ENCODE assay signal across 26 mouse cellular contexts in genomic region chr1:126135717-126136116, GRCm38 (mm10).
DNase-seq lines count a peak whose midpoint lies in the region; ATAC-seq and TF ChIP-seq lines count a peak whose summit lies in the region.
"Had no signal": no experiment of that assay in that cellular context is flagged by ENCODE, and none has a peak within 500 bp of the region (broad histone marks: within the 10 kb centered on the region; RNA-seq: fewer than 3 reads in every experiment).

No protein-coding gene starts in this region.

- H3K4me3 ChIP-seq in forebrain, embryonic 16.5 days (replicated peaks; ENCODE audit: low read length), result no peak overlapping the region
- H3K4me3 ChIP-seq in forebrain, embryonic 10.5 days, result no peak overlapping the region
- no peak overlapping the region for H3K4me3 ChIP-seq in layer of hippocampus, adult 2 months
- H3K4me3 ChIP-seq in midbrain, embryonic 11.5 days (ENCODE audit: low read depth, low read length), result no peak overlapping the region
- no peak overlapping the region for H3K4me3 ChIP-seq in midbrain, embryonic 13.5 days (replicated peaks)
- H3K4me3 ChIP-seq: embryonic facial prominence, embryonic 12.5 days; embryonic facial prominence, embryonic 15.5 days; forebrain, embryonic 13.5 days; heart, embryonic 12.5 days; heart, embryonic 15.5 days; hindbrain, embryonic 10.5 days had no signal

- no peak overlapping the region for H3K27ac ChIP-seq in forebrain, embryonic 16.5 days (ENCODE audit: low read length)
- H3K27ac ChIP-seq in forebrain, embryonic 10.5 days, result no peak overlapping the region
- H3K27ac ChIP-seq in layer of hippocampus, adult 2 months, result 0 out of 2 replicates have a peak overlapping the region, but pooled peaks have one; percentile 19
- H3K27ac ChIP-seq in midbrain, embryonic 11.5 days (ENCODE audit: low read depth, low read length), result no peak overlapping the region
- H3K27ac ChIP-seq in midbrain, embryonic 13.5 days, result no peak overlapping the region
- H3K27ac ChIP-seq: embryonic facial prominence, embryonic 12.5 days; embryonic facial prominence, embryonic 15.5 days; forebrain, embryonic 13.5 days; heart, embryonic 15.5 days; hindbrain, embryonic 10.5 days; hindbrain, embryonic 14.5 days; hindbrain, postnatal 0 days had no signal

- no peaks in the 10 kb centered on the region for H3K36me3 ChIP-seq in forebrain, embryonic 16.5 days (ENCODE audit: control insufficient read depth, insufficient read depth)
- no peaks in the 10 kb centered on the region for H3K36me3 ChIP-seq in forebrain, embryonic 10.5 days (replicated peaks)
- H3K36me3 ChIP-seq in midbrain, embryonic 11.5 days (ENCODE audit: control insufficient read depth, insufficient read depth, low read length), result no peaks in the 10 kb centered on the region
- no peaks in the 10 kb centered on the region for H3K36me3 ChIP-seq in midbrain, embryonic 13.5 days
- H3K36me3 ChIP-seq: embryonic facial prominence, embryonic 12.5 days; embryonic facial prominence, embryonic 15.5 days; heart, embryonic 12.5 days; heart, embryonic 15.5 days; hindbrain, embryonic 10.5 days had no signal

- H3K4me1 ChIP-seq in forebrain, embryonic 16.5 days (replicated peaks; ENCODE audit: control insufficient read depth, insufficient read depth, low read length), result no peaks in the 10 kb centered on the region
- no peaks in the 10 kb centered on the region for H3K4me1 ChIP-seq in forebrain, embryonic 10.5 days
- no peaks in the 10 kb centered on the region for H3K4me1 ChIP-seq in midbrain, embryonic 11.5 days (ENCODE audit: control insufficient read depth, insufficient read depth, low read length)
- H3K4me1 ChIP-seq in midbrain, embryonic 13.5 days (replicated peaks), result no peaks in the 10 kb centered on the region
- H3K4me1 ChIP-seq: embryonic facial prominence, embryonic 12.5 days; embryonic facial prominence, embryonic 15.5 days; forebrain, embryonic 13.5 days; heart, embryonic 12.5 days; heart, embryonic 15.5 days; hindbrain, embryonic 10.5 days had no signal

- no peak overlapping the region for H3K9ac ChIP-seq in forebrain, embryonic 16.5 days (replicated peaks; ENCODE audit: low read depth, low read length)
- no peak overlapping the region for H3K9ac ChIP-seq in midbrain, embryonic 11.5 days (ENCODE audit: low read length)
- H3K9ac ChIP-seq in midbrain, embryonic 13.5 days (replicated peaks), result no peak overlapping the region
- H3K9ac ChIP-seq: embryonic facial prominence, embryonic 12.5 days; embryonic facial prominence, embryonic 15.5 days; forebrain, embryonic 13.5 days; heart, embryonic 12.5 days; heart, embryonic 15.5 days; hindbrain, embryonic 14.5 days had no signal

- H3K9me3 ChIP-seq in forebrain, embryonic 16.5 days (ENCODE audit: control insufficient read depth, low read length), result no peaks in the 10 kb centered on the region
- H3K9me3 ChIP-seq in forebrain, embryonic 10.5 days, result no peaks in the 10 kb centered on the region
- no peaks in the 10 kb centered on the region for H3K9me3 ChIP-seq in midbrain, embryonic 11.5 days (ENCODE audit: control insufficient read depth, low read length)
- no peaks in the 10 kb centered on the region for H3K9me3 ChIP-seq in midbrain, embryonic 13.5 days
- H3K9me3 ChIP-seq: embryonic facial prominence, embryonic 12.5 days; embryonic facial prominence, embryonic 15.5 days; forebrain, embryonic 13.5 days; heart, embryonic 12.5 days; heart, embryonic 15.5 days; hindbrain, embryonic 10.5 days had no signal

- WGBS in forebrain, embryonic 16.5 days, result 75% methylated on average over 3 of the region's 3 CpGs
- WGBS in forebrain, embryonic 10.5 days, result 91% methylated on average over 3 of the region's 3 CpGs
- 83% methylated on average over 3 of the region's 3 CpGs for WGBS in midbrain, embryonic 11.5 days
- 94% methylated on average over 3 of the region's 3 CpGs for WGBS in midbrain, embryonic 13.5 days

- no peak overlapping the region for H3K4me2 ChIP-seq in forebrain, embryonic 16.5 days (ENCODE audit: low read length)
- H3K4me2 ChIP-seq in midbrain, embryonic 11.5 days, result no peak overlapping the region
- no peak overlapping the region for H3K4me2 ChIP-seq in midbrain, embryonic 13.5 days (replicated peaks)
- H3K4me2 ChIP-seq: embryonic facial prominence, embryonic 12.5 days; embryonic facial prominence, embryonic 15.5 days; forebrain, embryonic 13.5 days; heart, embryonic 12.5 days; heart, embryonic 15.5 days; hindbrain, embryonic 14.5 days had no signal

- DNase-seq in forebrain, embryonic 10.5 days (ENCODE audit: extremely low spot score, low spot score), result no peak
- peak; percentile 15 to 19 for DNase-seq in layer of hippocampus, adult 2 months (ENCODE audit: low spot score in 2 of 2)
- no peak for DNase-seq in layer of hippocampus, postnatal 36 days
- DNase-seq in midbrain, embryonic 11.5 days (ENCODE audit: low spot score, missing footprints), result peak; percentile 2
- DNase-seq: adrenal gland, adult 8-10 months; adrenal gland, postnatal 25 days; cerebellum, adult 11 months; cerebellum, adult 2 months; cerebellum, adult 9-11 months; cerebellum, postnatal 25 days; gastrocnemius, postnatal 25 days; heart, adult 18-20 months; heart, postnatal 10 days; heart, postnatal 36 days had no signal

- H3K27me3 ChIP-seq in forebrain, embryonic 16.5 days (replicated peaks; ENCODE audit: control insufficient read depth, insufficient read depth, low read length), result no peaks in the 10 kb centered on the region
- H3K27me3 ChIP-seq in forebrain, embryonic 10.5 days (ENCODE audit: poor library complexity, severe bottlenecking), result no peaks in the 10 kb centered on the region
- no peaks in the 10 kb centered on the region for H3K27me3 ChIP-seq in midbrain, embryonic 11.5 days (ENCODE audit: control insufficient read depth, insufficient read depth, low read length)
- H3K27me3 ChIP-seq in midbrain, embryonic 13.5 days, result no peaks in the 10 kb centered on the region
- H3K27me3 ChIP-seq: embryonic facial prominence, embryonic 12.5 days; embryonic facial prominence, embryonic 15.5 days; forebrain, embryonic 13.5 days; heart, embryonic 12.5 days; heart, embryonic 15.5 days had no signal

- TF ChIP-seq CTCF in layer of hippocampus, adult 2 months (conservative IDR thresholded peaks at IDR 0.05), result no peak

- ATAC-seq in forebrain, embryonic 16.5 days, result peak; percentile 38; the same call in 1 of the 2 replicates
- no peak for ATAC-seq in midbrain, embryonic 11.5 days (ENCODE audit: low FRiP score)
- ATAC-seq in midbrain, embryonic 13.5 days, result no peak
- ATAC-seq: activated CD4-positive, CD25-positive, alpha-beta regulatory T cell, adult 4 months; forebrain, embryonic 13.5 days; hindbrain, postnatal 0 days; inflammation-experienced regulatory T-cells, adult 6 months had no signal

Comparison
In these comparisons a context has a peak if more than half of its experiments do, and no peak if none do; other contexts are left out.
1. DNase-seq: peak in layer of hippocampus, adult 2 months (2 of 2) and midbrain, embryonic 11.5 days (single experiment); none in forebrain, embryonic 10.5 days (single experiment) and layer of hippocampus, postnatal 36 days (0 of 2).